Mouse (Mus musculus) heart, adult 18-20 months (tissue): ENCODE measurements at regions not wholly inside any gene's neighbourhood (a gene's known extent, or its start where the extent isn't known, plus 50 kb on each side); places are given as distances from the start of the nearest gene placed in this dataset.
A peak's percentile ranks its signal among the peaks of the same experiment; 100 is the strongest.

Experiments
- DNase-seq, 2 experiments: peaks; one replicate each; pipeline ENCODE4 v3.0.0; 2021 to 2022; ENCODE audit warnings: mixed read lengths in 1 of 2

- no peak for DNase-seq
These were observed 157.9 kb upstream of the Agap1 start for GRCm38 (mm10) chr1:89296691-89297090.

DNA sequence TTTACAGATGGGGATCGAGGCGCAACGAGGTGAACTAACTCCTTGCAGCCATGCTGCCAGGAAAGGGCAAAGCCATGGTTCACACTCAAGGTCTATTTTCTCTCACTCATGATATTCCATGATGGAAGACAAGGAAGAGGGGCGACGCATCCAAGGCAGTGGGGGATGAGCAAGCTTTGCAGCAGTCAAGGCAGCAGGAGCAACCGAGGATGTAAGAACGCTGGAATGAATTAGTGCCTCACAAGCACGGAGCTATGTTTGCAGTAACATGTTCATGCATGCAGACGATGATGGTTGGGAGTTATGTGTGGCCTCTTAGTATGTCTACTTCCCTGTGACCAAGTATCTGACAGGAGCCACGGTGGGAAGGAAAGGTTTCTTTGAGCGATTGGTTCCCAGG is 156.8 kb upstream of the Agap1 start:
- no peak for DNase-seq

GRCm38 (mm10) chr1:89301151-89301550 is 153.5 kb upstream of the Agap1 start:
- no peak for DNase-seq

DNA sequence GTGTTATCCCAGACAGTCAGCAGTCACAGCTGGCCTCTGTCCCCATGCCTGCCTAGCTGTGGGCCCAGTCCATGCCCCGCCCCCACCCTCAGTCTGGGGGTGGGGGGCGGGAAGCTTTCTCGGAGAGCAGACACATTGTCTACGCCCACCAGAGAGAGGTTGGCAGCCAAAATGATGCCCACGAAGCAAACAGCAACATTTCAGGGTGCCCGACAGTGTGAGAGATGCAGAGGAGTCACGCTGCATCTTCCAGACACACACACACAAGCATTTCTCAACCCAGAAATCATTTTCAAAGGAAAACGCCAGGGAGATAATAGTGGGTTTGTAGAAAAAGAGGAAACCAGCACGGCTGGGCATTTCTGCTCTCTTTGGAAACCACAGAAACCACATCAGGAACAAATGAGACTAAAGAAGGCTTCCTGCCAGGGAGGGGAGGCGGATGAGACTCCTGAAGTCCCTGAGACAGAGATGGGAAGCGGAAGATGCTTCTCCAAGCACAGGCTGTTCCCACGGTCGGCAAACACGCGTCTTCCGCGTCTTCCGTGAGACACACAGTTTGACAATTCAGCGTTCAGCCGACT is 152.1 kb upstream of the Agap1 start:
- DNase-seq = peak; percentile 15 to 44

- no peak for DNase-seq
These were observed 149.4 kb upstream of the Agap1 start for GRCm38 (mm10) chr1:89305171-89305570.

- peak; percentile 42 to 62 for DNase-seq
These were observed 145.8 kb upstream of the Agap1 start for GRCm38 (mm10) chr1:89308788-89309187.

- no peak for DNase-seq
These were observed 141.5 kb upstream of the Agap1 start for GRCm38 (mm10) chr1:89313064-89313463.

GRCm38 (mm10) chr1:89317897-89318296 is 136.7 kb upstream of the Agap1 start:
- DNase-seq = no peak

GRCm38 (mm10) chr1:89318663-89319062 is 135.9 kb upstream of the Agap1 start:
- DNase-seq = no peak

GRCm38 (mm10) chr1:89322621-89323020 is 132.0 kb upstream of the Agap1 start:
- DNase-seq = peak; percentile 19 to 60

- peak; percentile 42 to 70 for DNase-seq
These were observed 131.5 kb upstream of the Agap1 start for GRCm38 (mm10) chr1:89323091-89323490.

- no peak for DNase-seq
These were observed 123.3 kb upstream of the Agap1 start for GRCm38 (mm10) chr1:89331352-89331751.

- no peak for DNase-seq
These were observed 121.9 kb upstream of the Agap1 start for GRCm38 (mm10) chr1:89332676-89333075.

DNA sequence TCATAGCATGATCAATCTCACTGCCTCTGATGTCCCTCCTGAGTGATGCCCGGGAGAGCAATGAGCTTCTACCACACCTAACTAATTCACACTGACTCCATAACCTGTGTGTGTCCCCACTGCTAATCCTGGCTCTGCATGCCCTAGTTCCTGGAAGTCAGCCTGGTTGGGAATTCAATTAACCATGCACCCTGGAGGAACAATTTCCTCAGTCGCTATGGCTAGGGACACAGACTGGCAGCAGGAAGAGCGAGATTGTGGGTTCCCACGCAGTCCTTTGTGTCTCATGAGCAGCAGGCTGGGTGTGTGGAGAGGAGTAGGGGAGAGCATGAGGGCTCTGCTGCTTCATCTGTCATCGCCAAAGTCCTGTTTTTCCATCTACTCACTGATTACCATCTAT is 116.7 kb upstream of the Agap1 start:
- DNase-seq = no peak

- peak in 1 of 2 experiments; percentile 10 for DNase-seq
These were observed 111.8 kb upstream of the Agap1 start for GRCm38 (mm10) chr1:89342794-89343193.

DNA sequence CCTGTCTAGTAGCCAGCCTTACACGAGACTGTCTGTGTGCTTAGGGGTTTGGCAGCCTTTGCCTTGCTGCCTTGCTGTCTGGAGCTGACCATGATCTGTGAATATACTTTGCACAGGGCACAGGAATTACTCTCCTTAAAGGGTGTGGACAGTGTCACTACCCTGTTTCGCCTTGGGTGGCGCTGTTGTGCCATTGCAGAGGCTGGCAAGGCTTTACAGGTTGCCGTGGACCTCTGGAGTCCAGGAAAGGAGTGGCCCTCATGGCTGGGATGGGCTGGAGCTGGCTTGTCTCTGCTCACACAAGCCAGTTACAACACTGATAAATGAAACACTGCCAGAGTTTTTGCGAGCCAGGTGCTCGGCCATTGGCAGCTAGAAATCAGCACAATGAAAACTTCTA is 110.1 kb upstream of the Agap1 start:
- peak; percentile 35 to 45 for DNase-seq

DNA sequence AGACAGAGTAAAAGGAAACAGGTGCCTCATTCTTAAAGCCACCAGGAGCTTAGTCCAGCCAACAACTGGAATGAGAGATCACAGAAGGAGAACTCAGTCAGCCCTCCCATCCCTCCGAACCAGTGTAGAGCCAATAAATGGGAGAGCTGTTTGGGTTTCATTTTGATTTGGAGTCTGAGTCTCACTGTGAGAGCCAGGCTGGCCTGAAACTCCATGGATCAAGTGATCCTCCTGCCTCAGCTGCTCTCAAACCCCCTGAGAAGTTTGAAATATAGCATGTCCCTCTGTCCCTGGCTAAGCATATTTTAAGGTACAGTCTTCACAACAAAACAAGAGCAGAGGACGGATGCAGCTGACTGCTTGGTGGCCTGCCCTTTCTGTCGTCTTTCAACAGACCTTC is 107.3 kb upstream of the Agap1 start:
- DNase-seq = no peak

- DNase-seq = no peak
These were observed 101.7 kb upstream of the Agap1 start for GRCm38 (mm10) chr1:89352936-89353335.

DNA sequence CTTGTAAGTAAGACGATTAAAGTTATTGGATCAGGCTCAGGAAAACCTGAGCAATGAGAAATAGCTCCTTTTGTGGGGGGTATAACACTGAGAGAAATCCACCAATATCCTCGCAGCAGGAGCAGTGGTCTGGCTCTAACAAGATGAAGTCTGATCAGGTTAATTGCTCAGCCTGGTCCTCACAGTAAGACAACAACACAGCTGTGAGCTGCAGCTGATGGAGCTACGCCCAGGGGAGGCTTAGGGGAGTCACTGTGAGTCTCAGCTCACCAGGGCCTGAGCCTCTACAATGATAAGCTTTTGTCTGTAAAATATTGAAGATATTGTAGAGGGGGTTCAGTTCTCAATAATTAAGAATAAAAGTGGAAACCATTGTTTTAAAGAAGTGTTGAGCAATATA is 95.3 kb upstream of the Agap1 start:
- no peak for DNase-seq

- no peak for DNase-seq
These were observed 89.9 kb upstream of the Agap1 start for GRCm38 (mm10) chr1:89364547-89365305.

DNA sequence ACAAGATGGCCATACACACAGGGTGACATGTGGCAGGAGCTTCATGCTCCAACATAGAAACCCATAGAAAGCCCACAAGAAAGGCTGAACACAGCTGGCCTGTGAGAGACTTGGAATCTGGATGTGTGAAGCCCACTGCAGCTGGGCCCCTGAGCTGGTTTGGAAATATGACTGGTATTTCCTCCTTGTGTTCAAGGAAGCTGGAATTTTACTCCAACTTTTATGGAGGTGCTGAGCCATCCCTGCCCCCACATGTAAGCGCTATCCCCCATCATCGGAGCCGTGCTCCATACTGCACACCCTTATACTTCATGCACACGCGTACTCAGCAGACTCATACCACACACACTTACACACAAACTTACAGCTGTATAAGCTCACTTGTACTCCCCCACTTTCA is 87.7 kb upstream of the Agap1 start:
- no peak for DNase-seq

- DNase-seq = no peak
These were observed 80.8 kb upstream of the Agap1 start for GRCm38 (mm10) chr1:89373806-89374205.

DNA sequence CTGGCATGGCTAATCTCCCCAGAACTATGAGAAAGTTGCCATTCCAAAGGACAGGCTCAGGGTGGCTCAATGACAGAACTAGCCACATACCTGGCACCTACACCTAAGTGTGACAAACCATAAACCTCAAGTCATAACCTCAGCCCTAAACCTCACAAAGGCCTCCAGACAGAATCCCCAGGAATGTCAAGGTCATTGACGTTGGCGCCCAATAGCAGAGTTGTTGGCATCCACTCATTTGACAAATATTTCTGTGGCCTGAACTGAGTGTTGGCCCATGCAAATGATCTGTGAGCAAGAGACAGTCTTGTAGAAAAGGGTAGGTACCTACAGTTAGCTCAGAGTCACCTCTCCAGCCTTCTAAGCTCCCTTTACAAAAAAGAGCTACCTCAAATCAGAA is 80.3 kb upstream of the Agap1 start:
- DNase-seq = no peak

DNA sequence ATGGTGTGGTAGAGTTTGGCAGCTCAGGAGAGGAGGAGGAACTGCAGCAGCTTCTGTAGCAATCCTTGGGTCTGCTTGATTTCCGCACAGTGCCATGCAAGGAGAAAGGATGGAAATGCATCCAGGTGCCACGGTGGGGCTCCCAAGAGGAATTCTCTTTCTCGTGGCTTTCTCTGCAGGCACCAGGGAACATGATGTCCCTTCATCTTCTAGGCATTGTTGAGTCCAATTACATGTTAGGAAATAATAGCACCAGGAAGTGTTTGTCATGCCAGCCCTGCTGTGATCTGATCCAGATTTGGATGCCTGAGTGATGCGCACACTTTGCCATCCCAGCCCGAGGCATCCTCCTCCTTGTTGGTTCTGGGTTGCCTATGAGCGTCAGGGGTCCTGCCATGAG is 72.6 kb upstream of the Agap1 start:
- no peak for DNase-seq
